Mouse (Mus musculus) E14TG2a.4 (cell line): ENCODE measurements around the gene Lrtm2.

Experiments used
- CTCF ChIP-seq: conservative IDR thresholded peaks from 2 replicates; pipeline ENCODE4 v1.5.1; 2014; ENCODE audit warnings: low read length
- NANOG ChIP-seq: IDR thresholded peaks from 2 replicates; pipeline ENCODE4 v1.6.1; 2014; ENCODE audit warnings: borderline replicate concordance, low read length, mixed read lengths
- POU5F1 ChIP-seq: IDR thresholded peaks from 2 replicates; pipeline ENCODE4 v1.6.1; 2014; ENCODE audit warnings: low read length, borderline replicate concordance

DNA sequence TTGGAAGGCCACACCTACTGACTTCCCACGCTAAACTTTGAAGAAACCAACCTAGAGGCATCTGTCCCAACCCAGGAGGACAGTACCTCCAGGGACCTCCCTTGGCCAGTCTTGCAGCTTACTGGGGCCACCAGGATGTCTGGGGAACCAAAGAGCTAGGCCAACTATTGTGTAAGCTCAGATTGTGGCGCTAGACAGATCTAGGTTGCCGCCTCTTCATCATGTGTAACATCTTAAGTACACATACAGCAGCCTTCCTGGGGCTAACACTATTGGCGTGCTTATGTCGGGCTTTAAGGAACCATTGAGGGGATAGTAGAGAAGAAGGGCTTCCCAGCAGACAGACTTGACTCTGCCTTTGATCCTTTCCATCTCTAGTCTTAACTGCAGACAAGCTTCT lies 17.2 kb upstream of the Lrtm2 start:
- TF ChIP-seq CTCF (no peak), NANOG (no peak), POU5F1 (no peak)
